ENCODE assay signal across 8 mouse cellular contexts in genomic region chr13:95973368-95973958, GRCm38 (mm10).
A peak's percentile ranks its signal among the peaks of the same experiment; 100 is the strongest.
DNase-seq lines count a peak whose midpoint lies in the region; ATAC-seq and TF ChIP-seq lines count a peak whose summit lies in the region.

No protein-coding gene starts in this region.

- no peak overlapping the region for H3K4me3 ChIP-seq in intestine, embryonic 16.5 days (ENCODE audit: low read length)
- H3K4me3 ChIP-seq in liver, adult 2 months (ENCODE audit: insufficient read depth, low read depth, low read length) = no peak overlapping the region

- H3K36me3 ChIP-seq in intestine, embryonic 16.5 days (ENCODE audit: control insufficient read depth, insufficient read depth, low read length) = no peaks in the 10 kb centered on the region
- no peaks in the 10 kb centered on the region for H3K36me3 ChIP-seq in liver, adult 2 months (ENCODE audit: control insufficient read depth, insufficient read depth, low read length)

- H3K27ac ChIP-seq in intestine, embryonic 16.5 days (ENCODE audit: low read length) = no peak overlapping the region
- no peak overlapping the region for H3K27ac ChIP-seq in liver, adult 2 months (replicated peaks; ENCODE audit: insufficient read depth, low read depth, low read length)

- no peak for TF ChIP-seq POLR2A in liver, adult 2 months (IDR thresholded peaks at IDR 0.05; ENCODE audit: extremely low read depth, insufficient read depth, low read length)

- H3K27me3 ChIP-seq in intestine, embryonic 16.5 days (replicated peaks; ENCODE audit: control insufficient read depth, insufficient read depth, low read length) = no peaks in the 10 kb centered on the region
- no peaks in the 10 kb centered on the region for H3K27me3 ChIP-seq in liver, adult 2 months (ENCODE audit: control insufficient read depth, insufficient read depth, low read length)

- DNase-seq in left cerebral cortex, adult 18-20 months (ENCODE audit: low spot score in 2 of 2) = peak; percentile 73 to 76
- no peak for DNase-seq in left cerebral cortex, adult 11 months (ENCODE audit: low spot score)
- peak; percentile 84 for DNase-seq in embryo, embryonic 11 days
- peak; percentile 59 to 71 for DNase-seq in gastrocnemius, postnatal 4 days (ENCODE audit: low spot score in 2 of 2)
- peak; percentile 76 for DNase-seq in liver, adult 2 months (ENCODE audit: extremely low read depth, low read depth, low spot score)
- peak; percentile 59 to 83 for DNase-seq in spleen, postnatal 4 days (ENCODE audit: low spot score in 2 of 2)

- no peaks in the 10 kb centered on the region for H3K4me1 ChIP-seq in intestine, embryonic 16.5 days (ENCODE audit: control insufficient read depth, insufficient read depth, low read length)
- H3K4me1 ChIP-seq in liver, adult 2 months (ENCODE audit: control insufficient read depth, insufficient read depth, low read length) = peaks cover 2% of the 10 kb centered on the region

- 55% methylated on average over 11 of the region's 11 CpGs for WGBS in intestine, embryonic 16.5 days
- WGBS in liver, adult 2 months = 39% methylated on average over 11 of the region's 11 CpGs

- no peaks in the 10 kb centered on the region for H3K9me3 ChIP-seq in intestine, embryonic 16.5 days (ENCODE audit: control insufficient read depth, low read length)

- no peaks in the 10 kb centered on the region for H3K79me2 ChIP-seq in liver, adult 2 months (ENCODE audit: control insufficient read depth, insufficient read depth, low read length)

- H3K9ac ChIP-seq in intestine, embryonic 16.5 days (ENCODE audit: low read depth, low read length) = no peak overlapping the region
- no peak overlapping the region for H3K9ac ChIP-seq in liver, adult 2 months (ENCODE audit: low read depth, low read length)

- peak; percentile 71 for ATAC-seq in intestine, embryonic 16.5 days
- ATAC-seq in monocyte, adult 5-6 weeks (replicated peaks; ENCODE audit: insufficient number of reproducible peaks, low FRiP score, low TSS enrichment, poor library complexity, severe bottlenecking) = peak; percentile 72

- H3K4me2 ChIP-seq in intestine, embryonic 16.5 days (ENCODE audit: low read depth, low read length) = no peak overlapping the region

- TF ChIP-seq CTCF in liver, adult 2 months (IDR thresholded peaks at IDR 0.05; ENCODE audit: low read depth, low read length) = peak; percentile 100
